Mouse (Mus musculus) kidney, postnatal 36 days (tissue): ENCODE measurements around the gene Sf3a2.
"Not testable (repeated sequence)": the region's sequence is repeated elsewhere in the genome, so short reads cannot be mapped to it uniquely, and the experiment has no call there.

Experiments used
- DNase-seq, 2 experiments: peaks; one replicate each; pipeline ENCODE4 v3.0.0; 2021 to 2022; ENCODE audit warnings: mixed read lengths in 2 of 2

The Sf3a2 gene

GRCm38 (mm10) chr10:80805322-80805721 lies 7.3 kb downstream of the Sf3a2 start:
- no peak for DNase-seq

GRCm38 (mm10) chr10:80805925-80806324 lies 7.9 kb downstream of the Sf3a2 start:
- DNase-seq: peak; percentile 55 to 91

GRCm38 (mm10) chr10:80806341-80807056 lies 8.5 kb downstream of the Sf3a2 start:
- DNase-seq: no peak

- peak; percentile 74 to 82 for DNase-seq
Observed at GRCm38 (mm10) chr10:80807057-80807627, 9.1 kb downstream of the Sf3a2 start.

GRCm38 (mm10) chr10:80808099-80808984 lies 10.3 kb downstream of the Sf3a2 start:
- no peak for DNase-seq

GRCm38 (mm10) chr10:80808985-80809632 lies 11.1 kb downstream of the Sf3a2 start:
- DNase-seq: no peak

GRCm38 (mm10) chr10:80810084-80810483 lies 12.1 kb downstream of the Sf3a2 start:
- DNase-seq: no peak

- DNase-seq: no peak
Observed at GRCm38 (mm10) chr10:80812391-80813041, 14.5 kb downstream of the Sf3a2 start.

- DNase-seq: no peak
Observed at GRCm38 (mm10) chr10:80813366-80813765, 15.4 kb downstream of the Sf3a2 start, which contains the start of gene Jsrp1. Gene Jsrp1 (minus strand): TSS chr10:80813498.

GRCm38 (mm10) chr10:80814800-80815199 lies 16.8 kb downstream of the Sf3a2 start:
- no peak for DNase-seq

GRCm38 (mm10) chr10:80816303-80816702 lies 18.3 kb downstream of the Sf3a2 start:
- DNase-seq: not testable (repeated sequence)

GRCm38 (mm10) chr10:80817164-80817563 lies 19.2 kb downstream of the Sf3a2 start:
- no peak for DNase-seq

GRCm38 (mm10) chr10:80817955-80818354 lies 20.0 kb downstream of the Sf3a2 start:
- DNase-seq: not testable (repeated sequence)

- DNase-seq: no peak
Observed at GRCm38 (mm10) chr10:80818599-80819281, 20.7 kb downstream of the Sf3a2 start.

- peak; percentile 81 to 84 for DNase-seq
Observed at GRCm38 (mm10) chr10:80819406-80819805, 21.4 kb downstream of the Sf3a2 start.

GRCm38 (mm10) chr10:80821991-80822390 lies 24.0 kb downstream of the Sf3a2 start:
- peak; percentile 32 to 57 for DNase-seq

GRCm38 (mm10) chr10:80822528-80822927 lies 24.5 kb downstream of the Sf3a2 start:
- no peak for DNase-seq

GRCm38 (mm10) chr10:80823316-80823715 lies 25.3 kb downstream of the Sf3a2 start:
- no peak for DNase-seq

- DNase-seq: peak; percentile 17 to 42
Observed at GRCm38 (mm10) chr10:80823847-80824643, 26.0 kb downstream of the Sf3a2 start.

- no peak for DNase-seq
Observed at GRCm38 (mm10) chr10:80824827-80825226, 26.8 kb downstream of the Sf3a2 start.
